Mouse (Mus musculus): Measurements from ENCODE around the gene Arhgap31. TPM values are rescaled to one million over a fixed set of nuclear protein-coding genes. Genes with fewer than 3 reads are reported as not detected.
A peak's percentile ranks its signal among the peaks of the same experiment; 100 is the strongest.

The Arhgap31 gene
- polyA plus RNA-seq, 2 experiments, result 0.88 to 1.4 TPM

GRCm38 (mm10) chr16:38741204-38741903 lies 28.3 kb upstream of the Arhgap31 start:
- Histone ChIP-seq H3K36me3 (replicated peaks; ENCODE audit: control insufficient read depth, insufficient read depth, low read depth) (no peaks in the 10 kb centered on the region), H3K4me1 (replicated peaks; ENCODE audit: control insufficient read depth in 2 of 2, insufficient read depth in 2 of 2, low read length in 1 of 2) (no peaks in the 10 kb centered on the region), H3K4me2 (ENCODE audit: low read depth) (no peak overlapping the region), H3K27ac (no peak overlapping the region), H3K9ac (replicated peaks) (no peak overlapping the region), H3K27me3 (ENCODE audit: control insufficient read depth, insufficient read depth, low read length) (peaks cover 22% of the 10 kb centered on the region), H3K4me3 (ENCODE audit: insufficient read depth in 1 of 2, low read depth in 2 of 2, low read length in 2 of 2) (no peak overlapping the region), H3K9me3 (ENCODE audit: control insufficient read depth, low read length) (no peaks in the 10 kb centered on the region)
- no peak for TF ChIP-seq EP300 (IDR thresholded peaks at IDR 0.05; ENCODE audit: low read depth)
- no peak for TF ChIP-seq CTCF (IDR thresholded peaks at IDR 0.05; ENCODE audit: low read depth)
- ATAC-seq (ENCODE audit: insufficient read depth) (no peak), DNase-seq (ENCODE audit: low read depth in 3 of 3, low spot score in 3 of 3) (no peak)
- WGBS (ENCODE audit: insufficient replicate concordance), result 55% methylated on average over 13 of the region's 13 CpGs

- Histone ChIP-seq H3K36me3 (replicated peaks; ENCODE audit: control insufficient read depth, insufficient read depth, low read depth) (no peaks in the 10 kb centered on the region), H3K27me3 (ENCODE audit: control insufficient read depth, insufficient read depth, low read length) (peaks cover 7% of the 10 kb centered on the region; the same call in 1 of the 2 replicates), H3K4me3 (ENCODE audit: insufficient read depth in 1 of 2, low read depth in 2 of 2, low read length in 2 of 2) (no peak overlapping the region), H3K4me2 (ENCODE audit: low read depth) (no peak overlapping the region), H3K27ac (no peak overlapping the region), H3K9ac (replicated peaks) (no peak overlapping the region), H3K4me1 (replicated peaks; ENCODE audit: control insufficient read depth in 2 of 2, insufficient read depth in 2 of 2, low read length in 1 of 2) (no peaks in the 10 kb centered on the region), H3K9me3 (ENCODE audit: control insufficient read depth, low read length) (no peaks in the 10 kb centered on the region)
- DNase-seq (ENCODE audit: low read depth in 3 of 3, low spot score in 3 of 3), result no peak
- ATAC-seq (ENCODE audit: insufficient read depth), result no peak
- TF ChIP-seq EP300 (IDR thresholded peaks at IDR 0.05; ENCODE audit: low read depth), result no peak
- TF ChIP-seq CTCF (IDR thresholded peaks at IDR 0.05; ENCODE audit: low read depth), result no peak
- WGBS (ENCODE audit: insufficient replicate concordance), result 10% methylated on average over 8 of the region's 8 CpGs
Measured at GRCm38 (mm10) chr16:38730921-38731320, 17.8 kb upstream of the Arhgap31 start.

GRCm38 (mm10) chr16:38729610-38730288 lies 16.7 kb upstream of the Arhgap31 start:
- no peak for DNase-seq (ENCODE audit: low read depth in 3 of 3, low spot score in 3 of 3)
- Histone ChIP-seq H3K36me3 (replicated peaks; ENCODE audit: control insufficient read depth, insufficient read depth, low read depth) (no peaks in the 10 kb centered on the region), H3K4me1 (replicated peaks; ENCODE audit: control insufficient read depth in 2 of 2, insufficient read depth in 2 of 2, low read length in 1 of 2) (no peaks in the 10 kb centered on the region), H3K9me3 (ENCODE audit: control insufficient read depth, low read length) (no peaks in the 10 kb centered on the region), H3K4me3 (ENCODE audit: insufficient read depth in 1 of 2, low read depth in 2 of 2, low read length in 2 of 2) (no peak overlapping the region), H3K4me2 (ENCODE audit: low read depth) (no peak overlapping the region), H3K9ac (replicated peaks) (no peak overlapping the region), H3K27ac (no peak overlapping the region), H3K27me3 (ENCODE audit: control insufficient read depth, insufficient read depth, low read length) (peaks cover 7% of the 10 kb centered on the region; the same call in 1 of the 2 replicates)
- WGBS (ENCODE audit: insufficient replicate concordance), result 39% methylated on average over 15 of the region's 15 CpGs
- TF ChIP-seq CTCF (IDR thresholded peaks at IDR 0.05; ENCODE audit: low read depth), result peak; percentile 30; the same call in 1 of the 2 replicates
- TF ChIP-seq EP300 (IDR thresholded peaks at IDR 0.05; ENCODE audit: low read depth), result no peak
- no peak for ATAC-seq (ENCODE audit: insufficient read depth)

GRCm38 (mm10) chr16:38729139-38729538 lies 16.1 kb upstream of the Arhgap31 start:
- 54% methylated on average over 6 of the region's 6 CpGs for WGBS (ENCODE audit: insufficient replicate concordance)
- Histone ChIP-seq H3K27me3 (ENCODE audit: control insufficient read depth, insufficient read depth, low read length) (peaks cover 11% of the 10 kb centered on the region; the same call in 1 of the 2 replicates), H3K36me3 (replicated peaks; ENCODE audit: control insufficient read depth, insufficient read depth, low read depth) (no peaks in the 10 kb centered on the region), H3K4me1 (replicated peaks; ENCODE audit: control insufficient read depth in 2 of 2, insufficient read depth in 2 of 2, low read length in 1 of 2) (no peaks in the 10 kb centered on the region), H3K4me3 (ENCODE audit: insufficient read depth in 1 of 2, low read depth in 2 of 2, low read length in 2 of 2) (no peak overlapping the region), H3K9ac (replicated peaks) (no peak overlapping the region), H3K4me2 (ENCODE audit: low read depth) (no peak overlapping the region), H3K27ac (no peak overlapping the region), H3K9me3 (ENCODE audit: control insufficient read depth, low read length) (no peaks in the 10 kb centered on the region)
- DNase-seq (ENCODE audit: low read depth in 3 of 3, low spot score in 3 of 3) (no peak), ATAC-seq (ENCODE audit: insufficient read depth) (no peak)
- TF ChIP-seq CTCF (IDR thresholded peaks at IDR 0.05; ENCODE audit: low read depth) (no peak), EP300 (IDR thresholded peaks at IDR 0.05; ENCODE audit: low read depth) (no peak)

GRCm38 (mm10) chr16:38728576-38729132 lies 15.6 kb upstream of the Arhgap31 start:
- ATAC-seq (ENCODE audit: insufficient read depth), result no peak
- H3K27me3 ChIP-seq (ENCODE audit: control insufficient read depth, insufficient read depth, low read length), result peaks cover 11% of the 10 kb centered on the region; the same call in 1 of the 2 replicates
- WGBS (ENCODE audit: insufficient replicate concordance), result 76% methylated on average over 15 of the region's 15 CpGs
- no peak overlapping the region for H3K9ac ChIP-seq (replicated peaks)
- no peaks in the 10 kb centered on the region for H3K4me1 ChIP-seq (replicated peaks; ENCODE audit: control insufficient read depth in 2 of 2, insufficient read depth in 2 of 2, low read length in 1 of 2)
- no peak for TF ChIP-seq CTCF (IDR thresholded peaks at IDR 0.05; ENCODE audit: low read depth)
- no peak for TF ChIP-seq EP300 (IDR thresholded peaks at IDR 0.05; ENCODE audit: low read depth)
- H3K4me3 ChIP-seq (ENCODE audit: insufficient read depth in 1 of 2, low read depth in 2 of 2, low read length in 2 of 2), result no peak overlapping the region
- no peak for DNase-seq (ENCODE audit: low read depth in 3 of 3, low spot score in 3 of 3)
- no peaks in the 10 kb centered on the region for H3K36me3 ChIP-seq (replicated peaks; ENCODE audit: control insufficient read depth, insufficient read depth, low read depth)
- H3K4me2 ChIP-seq (ENCODE audit: low read depth), result no peak overlapping the region
- no peaks in the 10 kb centered on the region for H3K9me3 ChIP-seq (ENCODE audit: control insufficient read depth, low read length)
- H3K27ac ChIP-seq, result no peak overlapping the region
